Mouse (Mus musculus) small intestine, adult 2 months (tissue): ENCODE results near the gene Aasdh. TPM values are rescaled to one million over a fixed set of nuclear protein-coding genes. Genes with fewer than 3 reads are reported as not detected.

Experiments
- H3K27ac ChIP-seq: fragments of 200-500 bp; 2 replicates; pipeline ENCODE4 v1.5.1; 2012; ENCODE audit warnings: low read depth, low read length, control low read depth, inconsistent platforms; ENCODE audit not compliant: insufficient read depth
- H3K27me3 ChIP-seq: fragments of 200-500 bp; 2 replicates; pipeline ENCODE4 v1.6.1; 2012; ENCODE audit warnings: mild to moderate bottlenecking, moderate library complexity, low read length, inconsistent platforms; ENCODE audit not compliant: control insufficient read depth, insufficient read depth
- H3K36me3 ChIP-seq: fragments of 200-500 bp; 2 replicates; pipeline ENCODE4 v1.6.1; 2012; ENCODE audit warnings: mild to moderate bottlenecking, low read length, control low read depth, inconsistent platforms; ENCODE audit not compliant: control insufficient read depth, insufficient read depth
- H3K4me1 ChIP-seq: fragments of 200-500 bp; 2 replicates; pipeline ENCODE4 v1.6.1; 2012; ENCODE audit warnings: low read length, inconsistent platforms, mixed read lengths; ENCODE audit not compliant: control insufficient read depth, insufficient read depth, insufficient read length
- H3K4me3 ChIP-seq: fragments of 200-500 bp; 2 replicates; pipeline ENCODE4 v1.5.1; 2012; ENCODE audit warnings: low read depth, mild to moderate bottlenecking, control low read depth, inconsistent platforms, low read length, moderate library complexity
- CTCF ChIP-seq: fragments of 200-500 bp; IDR thresholded peaks from 2 replicates; pipeline ENCODE4 v1.5.1; 2012; ENCODE audit warnings: low read depth, mild to moderate bottlenecking, control low read depth, inconsistent platforms, low read length, moderate library complexity, mixed read lengths; ENCODE audit not compliant: insufficient replicate concordance, insufficient read length; ENCODE audit errors: extremely low read depth
- POLR2A ChIP-seq: fragments of 200-500 bp; IDR thresholded peaks from 2 replicates; pipeline ENCODE4 v1.6.1; 2012; ENCODE audit warnings: low read depth, mild to moderate bottlenecking, control low read depth, inconsistent platforms, low read length, moderate library complexity
- WGBS: fragments of 180-500 bp; shearing (Covaris S2); methylation state at CpG from one replicate; pipeline ENCODE4 v1.1.7; 2018; 5-methylcytosine and 5-hydroxymethylcytosine counted together
- polyA plus RNA-seq: library from polyadenylated mRNA; depleted of rRNA; stranded (reverse); fragments of >200 nt; gene quantifications from 2 replicates; pipeline ENCODE4 v1.2.3, GENCODE M21; 2012; rRNA removed

Aasdh gene
- polyA plus RNA-seq, 1 experiment, result 2.2 TPM

DNA sequence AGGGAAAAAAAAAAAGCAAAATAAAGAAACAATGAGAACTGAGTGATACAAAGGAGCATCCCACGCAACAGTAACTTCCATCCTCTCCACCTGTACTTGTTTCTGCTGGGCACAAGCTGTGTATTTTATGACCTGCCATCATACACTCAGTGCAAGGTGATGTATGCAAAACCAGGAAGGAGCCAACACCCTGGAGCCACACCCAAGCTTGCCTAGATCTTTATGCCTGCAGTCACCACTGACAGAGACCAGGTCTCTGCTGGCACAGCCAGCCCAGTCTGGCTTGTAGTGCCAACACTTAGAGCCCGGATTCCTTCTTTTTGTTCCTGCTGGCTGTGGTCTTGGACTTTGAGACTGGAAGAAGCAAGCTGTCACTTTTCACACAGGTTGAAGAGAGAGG, 63.5 kb downstream of the Aasdh start:
- WGBS, result 15% methylated on average over 2 of the region's 2 CpGs
- TF ChIP-seq CTCF, result no peak
- TF ChIP-seq POLR2A, result no peak
- no peak overlapping the region for H3K4me3 ChIP-seq
- H3K36me3 ChIP-seq, result peaks cover 4% of the 10 kb centered on the region; the same call in 1 of the 2 replicates
- peak overlapping the region; percentile 47; the same call in 1 of the 2 replicates for H3K27ac ChIP-seq
- peaks cover 6% of the 10 kb centered on the region; the same call in 1 of the 2 replicates for H3K4me1 ChIP-seq
- H3K27me3 ChIP-seq, result no peaks in the 10 kb centered on the region

- Histone ChIP-seq H3K27ac (no peak overlapping the region), H3K36me3 (peaks cover 2% of the 10 kb centered on the region; the same call in 1 of the 2 replicates), H3K27me3 (no peaks in the 10 kb centered on the region), H3K4me3 (no peak overlapping the region), H3K4me1 (peaks cover 6% of the 10 kb centered on the region; the same call in 1 of the 2 replicates)
- TF ChIP-seq CTCF, result no peak
- TF ChIP-seq POLR2A, result no peak
- 78% methylated on average over 6 of the region's 6 CpGs for WGBS
These were observed 65.5 kb downstream of the Aasdh start for GRCm38 (mm10) chr5:76839786-76840185.

- Histone ChIP-seq H3K36me3 (peaks cover 6% of the 10 kb centered on the region; the same call in 1 of the 2 replicates), H3K27ac (no peak overlapping the region), H3K4me3 (no peak overlapping the region), H3K4me1 (peaks cover 5% of the 10 kb centered on the region; the same call in 1 of the 2 replicates), H3K27me3 (no peaks in the 10 kb centered on the region)
- WGBS, result 82% methylated on average over 5 of the region's 5 CpGs
- TF ChIP-seq POLR2A (no peak), CTCF (no peak)
These were observed 68.3 kb downstream of the Aasdh start for GRCm38 (mm10) chr5:76837018-76837417.

DNA sequence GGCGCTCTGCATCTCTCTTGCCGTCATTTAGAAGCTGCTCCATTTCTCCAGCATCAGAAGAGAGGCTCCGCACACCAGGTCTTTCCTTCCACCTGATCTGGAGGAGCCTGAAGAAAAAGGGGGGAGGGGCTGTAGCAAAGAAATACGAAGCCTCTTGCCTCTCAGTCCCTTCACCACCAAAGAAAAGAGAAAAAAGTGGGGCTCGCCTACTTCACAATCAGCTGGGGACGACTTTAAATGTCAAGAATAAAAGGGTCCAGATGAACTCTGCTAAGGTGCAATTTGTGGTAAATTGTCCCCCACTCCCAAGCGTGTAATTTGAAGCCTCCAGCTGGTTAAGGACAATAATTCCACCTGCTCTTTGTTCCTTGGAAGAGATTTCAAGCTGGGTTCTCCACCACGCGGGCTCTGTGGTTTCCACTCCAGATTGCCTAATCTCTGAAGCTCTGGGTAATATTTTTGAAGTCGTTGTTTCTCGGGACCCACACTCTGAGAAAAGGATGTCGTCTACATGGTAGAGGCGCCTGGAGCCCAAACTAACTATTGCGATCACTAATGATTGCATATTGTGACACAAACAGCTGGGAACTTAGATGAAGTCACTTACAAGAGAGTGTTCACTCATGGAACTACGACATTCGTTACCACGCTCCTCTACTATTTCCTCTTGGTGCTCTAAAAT, 72.6 kb downstream of the Aasdh start:
- no peak overlapping the region for H3K27ac ChIP-seq
- H3K27me3 ChIP-seq, result no peaks in the 10 kb centered on the region
- no peak overlapping the region for H3K4me3 ChIP-seq
- H3K4me1 ChIP-seq, result no peaks in the 10 kb centered on the region; the same call in 1 of the 2 replicates
- 85% methylated on average over 17 of the region's 17 CpGs for whole genome bisulfite sequencing
- no peak for TF ChIP-seq CTCF
- no peak for TF ChIP-seq POLR2A
- H3K36me3 ChIP-seq, result peaks cover 7% of the 10 kb centered on the region; the same call in 1 of the 2 replicates

GRCm38 (mm10) chr5:76828527-76829240, 76.6 kb downstream of the Aasdh start:
- TF ChIP-seq POLR2A, result no peak
- TF ChIP-seq CTCF, result no peak
- H3K4me3 ChIP-seq, result no peak overlapping the region
- H3K27me3 ChIP-seq, result no peaks in the 10 kb centered on the region
- 93% methylated on average over 7 of the region's 7 CpGs for WGBS
- no peak overlapping the region for H3K27ac ChIP-seq
- peaks cover 7% of the 10 kb centered on the region; the same call in 1 of the 2 replicates for H3K36me3 ChIP-seq
- peaks cover 3% of the 10 kb centered on the region for H3K4me1 ChIP-seq

Other genes starting within 250 kb of the Aasdh start
- gene C530008M17Rik, start 249.0 kb downstream of the Aasdh start, polyA plus RNA-seq, result 9.8 and 42.5 TPM in 2 replicates
- 5.9 and 6.1 TPM in 2 replicates for gene Paics, start 45.8 kb upstream of the Aasdh start, polyA plus RNA-seq
- 1.2 TPM in 2 replicates for gene Ppat, start 46.1 kb upstream of the Aasdh start, polyA plus RNA-seq
- 3.9 and 5.8 TPM in 2 replicates for gene Srp72, start 69.2 kb upstream of the Aasdh start, polyA plus RNA-seq
- not detected in 2 replicates for gene Arl9, start 98.5 kb upstream of the Aasdh start, polyA plus RNA-seq
- gene Thegl, start 110.5 kb upstream of the Aasdh start, polyA plus RNA-seq, result 0.13 and 0.89 TPM in 2 replicates
- gene Hopx, start 209.6 kb upstream of the Aasdh start, polyA plus RNA-seq, result 72.0 and 80.7 TPM in 2 replicates